Mouse (Mus musculus) mouse trophoblast stem cell (cell line): ENCODE measurements at regions not wholly inside any gene's neighbourhood (a gene's known extent, or its start where the extent isn't known, plus 50 kb on each side); places are given as distances from the start of the nearest gene placed in this dataset.

Experiments
- in situ Hi-C, 2 experiments: fragments of 300-500 bp; cut with MseI, MboI; formaldehyde crosslinking; loops; 2 replicates in 1 of 2; 3 replicates in 1 of 2; pipeline ENCODE4 v1.15.1; 2025

- in situ Hi-C loops = no loop called here
Observed at GRCm38 (mm10) chr9:32049546-32049945, 66.4 kb upstream of the Arhgap32 start.

- in situ Hi-C loops = no loop called here
Observed at GRCm38 (mm10) chr9:32053886-32054615, 61.9 kb upstream of the Arhgap32 start.

- in situ Hi-C loops = no loop called here
Observed at GRCm38 (mm10) chr9:32057427-32058115, 58.4 kb upstream of the Arhgap32 start.

GRCm38 (mm10) chr9:32062740-32063139 lies 53.2 kb upstream of the Arhgap32 start:
- in situ Hi-C loops = no loop called here

- in situ Hi-C loops = no loop called here
Observed at GRCm38 (mm10) chr9:32063541-32063940, 52.4 kb upstream of the Arhgap32 start.

GRCm38 (mm10) chr9:32064007-32064550 lies 51.9 kb upstream of the Arhgap32 start:
- in situ Hi-C loops = no loop called here
